8 mouse cellular contexts compared by ENCODE assay signal in the genomic region with DNA sequence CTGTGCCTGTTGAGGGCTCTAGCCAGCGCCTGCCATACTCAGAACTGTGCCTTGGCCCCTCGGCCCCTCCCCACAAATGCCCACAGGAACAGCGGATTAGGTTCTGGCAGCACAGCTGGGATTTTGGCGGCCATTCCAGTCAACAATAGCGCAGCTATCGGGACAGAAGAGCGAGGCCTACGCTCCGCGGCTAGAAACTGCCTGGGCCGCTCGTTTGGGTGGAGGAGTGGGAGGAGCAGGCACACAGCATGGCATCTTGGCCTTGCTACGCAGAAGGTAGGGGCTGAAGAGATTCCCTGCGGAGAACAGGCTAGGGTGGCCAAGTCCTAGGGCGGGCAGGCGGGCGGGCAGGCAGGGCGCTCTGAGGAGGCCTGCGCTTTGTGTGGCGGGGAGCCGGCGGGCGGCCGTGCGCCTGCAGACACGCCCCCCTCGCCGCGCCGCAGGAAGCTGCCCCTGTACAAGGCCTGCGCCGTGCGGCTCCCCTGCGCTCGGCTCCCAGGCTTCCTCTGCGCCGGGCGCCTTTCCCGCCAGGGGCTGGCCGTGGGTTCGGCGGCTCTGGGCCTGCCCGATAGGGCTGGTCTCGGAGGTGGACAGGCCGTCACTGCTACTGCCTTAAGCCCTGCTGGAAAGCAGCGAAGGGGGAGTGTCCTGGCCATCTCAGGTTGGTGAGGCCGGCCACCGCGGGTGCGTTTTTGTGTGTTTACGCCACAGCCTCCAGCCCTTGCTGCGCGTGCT. TPM values are rescaled to one million over a fixed set of nuclear protein-coding genes. Genes with fewer than 3 reads are reported as not detected.
DNase-seq lines count a peak whose midpoint lies in the region; ATAC-seq and TF ChIP-seq lines count a peak whose summit lies in the region.

No protein-coding gene starts in this region.

- under 1% methylated on average over 53 of the region's 53 CpGs for WGBS in forebrain, embryonic 12.5 days
- 0% methylated on average over 49 of the region's 53 CpGs for WGBS in heart, postnatal 0 days
- under 1% methylated on average over 53 of the region's 53 CpGs for WGBS in liver, embryonic 16.5 days (ENCODE audit: insufficient replicate concordance)
- under 1% methylated on average over 53 of the region's 53 CpGs for WGBS in neural tube, embryonic 12.5 days
- WGBS in stomach, postnatal 0 days: under 1% methylated on average over 47 of the region's 53 CpGs

- H3K9ac ChIP-seq in forebrain, embryonic 12.5 days: peak overlapping the region; percentile 91
- peak overlapping the region; percentile 86 for H3K9ac ChIP-seq in heart, postnatal 0 days (replicated peaks; ENCODE audit: low read depth, low read length)
- peak overlapping the region; percentile 74 for H3K9ac ChIP-seq in liver, embryonic 16.5 days (ENCODE audit: low read depth, low read length)
- peak overlapping the region; percentile 94 for H3K9ac ChIP-seq in neural tube, embryonic 12.5 days
- peak overlapping the region; percentile 84 for H3K9ac ChIP-seq in stomach, postnatal 0 days (ENCODE audit: low read length)

- peaks cover 7% of the 10 kb centered on the region; the same call in 1 of the 2 replicates for H3K36me3 ChIP-seq in E14TG2a.4 (ENCODE audit: insufficient read depth, low read length)
- no peaks in the 10 kb centered on the region for H3K36me3 ChIP-seq in forebrain, embryonic 12.5 days (replicated peaks)
- no peaks in the 10 kb centered on the region for H3K36me3 ChIP-seq in heart, postnatal 0 days (replicated peaks; ENCODE audit: control insufficient read depth, insufficient read depth, low read length)
- no peaks in the 10 kb centered on the region for H3K36me3 ChIP-seq in liver, embryonic 16.5 days (ENCODE audit: control insufficient read depth, insufficient read depth)
- H3K36me3 ChIP-seq in neural tube, embryonic 12.5 days: no peaks in the 10 kb centered on the region
- H3K36me3 ChIP-seq in stomach, postnatal 0 days (ENCODE audit: control insufficient read depth, insufficient read depth, low read length): no peaks in the 10 kb centered on the region

- ATAC-seq in forebrain, embryonic 12.5 days (ENCODE audit: low FRiP score): peak; percentile 93
- ATAC-seq in heart, postnatal 0 days (ENCODE audit: insufficient read depth, low read depth): peak; percentile 83
- peak; percentile 86 for ATAC-seq in liver, embryonic 16.5 days (ENCODE audit: low read depth)
- peak; percentile 90 for ATAC-seq in neural tube, embryonic 12.5 days (ENCODE audit: low FRiP score, low read depth)
- ATAC-seq in stomach, postnatal 0 days (ENCODE audit: low FRiP score, low TSS enrichment): peak; percentile 86

- DNase-seq in c-Kit-positive CD71-positive TER-119-positive erythroid progenitor cells, embryonic 14.5 days (ENCODE audit: low spot score): peak; percentile 60
- DNase-seq in heart, postnatal 0 days (ENCODE audit: low spot score): peak; percentile 77
- peak; percentile 89 to 95 for DNase-seq in kidney, postnatal 4 days
- DNase-seq in stomach, postnatal 0 days (ENCODE audit: low spot score): peak; percentile 89

- peaks cover 82% of the 10 kb centered on the region for H3K4me1 ChIP-seq in E14TG2a.4 (replicated peaks; ENCODE audit: low read depth, low read length)
- peaks cover 39% of the 10 kb centered on the region for H3K4me1 ChIP-seq in forebrain, embryonic 12.5 days
- peaks cover 36% of the 10 kb centered on the region for H3K4me1 ChIP-seq in heart, postnatal 0 days (ENCODE audit: control insufficient read depth, insufficient read depth)
- H3K4me1 ChIP-seq in liver, embryonic 16.5 days (ENCODE audit: control insufficient read depth, low read depth, low read length): peaks cover 36% of the 10 kb centered on the region
- H3K4me1 ChIP-seq in neural tube, embryonic 12.5 days: peaks cover 42% of the 10 kb centered on the region
- H3K4me1 ChIP-seq in stomach, postnatal 0 days (replicated peaks; ENCODE audit: control insufficient read depth, insufficient read depth): peaks cover 3% of the 10 kb centered on the region; the same call in 1 of the 2 replicates

- H3K27me3 ChIP-seq in E14TG2a.4 (ENCODE audit: insufficient read depth, low read length): no peaks in the 10 kb centered on the region
- no peaks in the 10 kb centered on the region for H3K27me3 ChIP-seq in forebrain, embryonic 12.5 days
- no peaks in the 10 kb centered on the region for H3K27me3 ChIP-seq in heart, postnatal 0 days (ENCODE audit: control insufficient read depth, insufficient read depth, low read length)
- no peaks in the 10 kb centered on the region for H3K27me3 ChIP-seq in liver, embryonic 16.5 days (ENCODE audit: control insufficient read depth, insufficient read depth, low read depth, low read length)
- H3K27me3 ChIP-seq in neural tube, embryonic 12.5 days (replicated peaks): no peaks in the 10 kb centered on the region
- no peaks in the 10 kb centered on the region for H3K27me3 ChIP-seq in stomach, postnatal 0 days (ENCODE audit: control insufficient read depth, insufficient read depth, low read length)

- H3K4me2 ChIP-seq in forebrain, embryonic 12.5 days: peak overlapping the region; percentile 78
- H3K4me2 ChIP-seq in heart, postnatal 0 days (ENCODE audit: low read depth, low read length): peak overlapping the region; percentile 77
- H3K4me2 ChIP-seq in liver, embryonic 16.5 days (ENCODE audit: low read depth, low read length): peak overlapping the region; percentile 97
- peak overlapping the region; percentile 80 for H3K4me2 ChIP-seq in neural tube, embryonic 12.5 days (replicated peaks)
- peak overlapping the region; percentile 82 for H3K4me2 ChIP-seq in stomach, postnatal 0 days (replicated peaks; ENCODE audit: low read depth)

- H3K27ac ChIP-seq in forebrain, embryonic 12.5 days: peak overlapping the region; percentile 100
- H3K27ac ChIP-seq in heart, postnatal 0 days (ENCODE audit: low read depth): peak overlapping the region; percentile 96
- H3K27ac ChIP-seq in liver, embryonic 16.5 days (ENCODE audit: low read length): peak overlapping the region; percentile 92
- H3K27ac ChIP-seq in neural tube, embryonic 12.5 days: peak overlapping the region; percentile 97
- peak overlapping the region; percentile 100 for H3K27ac ChIP-seq in stomach, postnatal 0 days (replicated peaks)

- no peaks in the 10 kb centered on the region for H3K9me3 ChIP-seq in E14TG2a.4 (ENCODE audit: low read length)
- H3K9me3 ChIP-seq in forebrain, embryonic 12.5 days: no peaks in the 10 kb centered on the region
- no peaks in the 10 kb centered on the region for H3K9me3 ChIP-seq in heart, postnatal 0 days (replicated peaks; ENCODE audit: control insufficient read depth, low read length)
- H3K9me3 ChIP-seq in liver, embryonic 16.5 days (replicated peaks; ENCODE audit: control insufficient read depth, low read length): no peaks in the 10 kb centered on the region
- no peaks in the 10 kb centered on the region for H3K9me3 ChIP-seq in neural tube, embryonic 12.5 days
- no peaks in the 10 kb centered on the region for H3K9me3 ChIP-seq in stomach, postnatal 0 days (ENCODE audit: control insufficient read depth, low read length)

- no peak for TF ChIP-seq EP300 in heart, postnatal 0 days (IDR thresholded peaks at IDR 0.05; ENCODE audit: low read depth)
- no peak for TF ChIP-seq EP300 in stomach, postnatal 0 days (optimal IDR thresholded peaks at IDR 0.05)

- TF ChIP-seq CTCF in E14TG2a.4 (conservative IDR thresholded peaks at IDR 0.05; ENCODE audit: low read length): no peak
- TF ChIP-seq CTCF in heart, postnatal 0 days (IDR thresholded peaks at IDR 0.05; ENCODE audit: low read depth): no peak
- TF ChIP-seq CTCF in stomach, postnatal 0 days (IDR thresholded peaks at IDR 0.05; ENCODE audit: low read depth): no peak; the same call in none of the 2 replicates

- H3K4me3 ChIP-seq in E14TG2a.4 (replicated peaks; ENCODE audit: low read length): peak overlapping the region; percentile 90
- peak overlapping the region; percentile 62 for H3K4me3 ChIP-seq in forebrain, embryonic 12.5 days (replicated peaks)
- H3K4me3 ChIP-seq in heart, postnatal 0 days (ENCODE audit: low read depth, low read length): peak overlapping the region; percentile 73
- peak overlapping the region; percentile 78 for H3K4me3 ChIP-seq in liver, embryonic 16.5 days (ENCODE audit: low read depth, low read length)
- peak overlapping the region; percentile 72 for H3K4me3 ChIP-seq in neural tube, embryonic 12.5 days
- H3K4me3 ChIP-seq in stomach, postnatal 0 days (ENCODE audit: low read depth, low read length): peak overlapping the region; percentile 72

RNA-seq across cellular contexts. Expression of a gene that starts 36.0 kb away (rescaled TPM):
- polyA plus RNA-seq in forebrain, embryonic 12.5 days (2016; fragmentation: Nextera tagmentation; extraction: Ambion mirVana): 112 and 123 TPM in 2 replicates
- 75.3 and 77.0 TPM in 2 replicates for total RNA-seq in heart, postnatal 0 days (2014; rRNA removed; ENCODE audit: low replicate concordance)
- 23.3 and 23.4 TPM in 2 replicates for polyA plus RNA-seq in heart, postnatal 0 days (2015; fragmentation: Nextera tagmentation; extraction: Ambion mirVana)
- polyA plus RNA-seq in liver, embryonic 16.5 days (2015; fragmentation: Nextera tagmentation; extraction: Ambion mirVana): 32.1 and 32.5 TPM in 2 replicates
- polyA plus RNA-seq in neural tube, embryonic 12.5 days (2016; fragmentation: Nextera tagmentation; extraction: Ambion mirVana): 82.7 and 86.1 TPM in 2 replicates
- polyA plus RNA-seq in stomach, postnatal 0 days (2015; fragmentation: Nextera tagmentation; extraction: Ambion mirVana): 20.7 and 21.9 TPM in 2 replicates

RNA-seq across cellular contexts. Expression of a gene that starts 36.2 kb away (rescaled TPM):
- 6.5 and 7.3 TPM in 2 replicates for polyA plus RNA-seq in forebrain, embryonic 12.5 days (2016; fragmentation: Nextera tagmentation; extraction: Ambion mirVana)
- 0.19 and 3.1 TPM in 2 replicates for total RNA-seq in heart, postnatal 0 days (2014; rRNA removed; ENCODE audit: low replicate concordance)
- 3.0 and 3.9 TPM in 2 replicates for polyA plus RNA-seq in heart, postnatal 0 days (2015; fragmentation: Nextera tagmentation; extraction: Ambion mirVana)
- 1.3 and 2.1 TPM in 2 replicates for polyA plus RNA-seq in liver, embryonic 16.5 days (2015; fragmentation: Nextera tagmentation; extraction: Ambion mirVana)
- polyA plus RNA-seq in neural tube, embryonic 12.5 days (2016; fragmentation: Nextera tagmentation; extraction: Ambion mirVana): 5.0 and 6.3 TPM in 2 replicates
- polyA plus RNA-seq in stomach, postnatal 0 days (2015; fragmentation: Nextera tagmentation; extraction: Ambion mirVana): 6.8 and 7.0 TPM in 2 replicates

RNA-seq across cellular contexts. Expression of a gene that starts 48.6 kb away (rescaled TPM):
- 4.4 and 4.8 TPM in 2 replicates for polyA plus RNA-seq in forebrain, embryonic 12.5 days (2016; fragmentation: Nextera tagmentation; extraction: Ambion mirVana)
- total RNA-seq in heart, postnatal 0 days (2014; rRNA removed; ENCODE audit: low replicate concordance): 0.76 and 4.6 TPM in 2 replicates
- polyA plus RNA-seq in heart, postnatal 0 days (2015; fragmentation: Nextera tagmentation; extraction: Ambion mirVana): 2.3 and 2.4 TPM in 2 replicates
- 32.7 and 32.8 TPM in 2 replicates for polyA plus RNA-seq in liver, embryonic 16.5 days (2015; fragmentation: Nextera tagmentation; extraction: Ambion mirVana)
- 4.1 and 5.3 TPM in 2 replicates for polyA plus RNA-seq in neural tube, embryonic 12.5 days (2016; fragmentation: Nextera tagmentation; extraction: Ambion mirVana)
- 0.99 and 1.2 TPM in 2 replicates for polyA plus RNA-seq in stomach, postnatal 0 days (2015; fragmentation: Nextera tagmentation; extraction: Ambion mirVana)

Comparison
In these comparisons a context has a peak if more than half of its experiments do, and no peak if none do; other contexts are left out.
1. Peak in every context shown above with its lines: DNase-seq, ATAC-seq, H3K4me3 ChIP-seq and H3K27ac ChIP-seq.